In the genomic region with DNA sequence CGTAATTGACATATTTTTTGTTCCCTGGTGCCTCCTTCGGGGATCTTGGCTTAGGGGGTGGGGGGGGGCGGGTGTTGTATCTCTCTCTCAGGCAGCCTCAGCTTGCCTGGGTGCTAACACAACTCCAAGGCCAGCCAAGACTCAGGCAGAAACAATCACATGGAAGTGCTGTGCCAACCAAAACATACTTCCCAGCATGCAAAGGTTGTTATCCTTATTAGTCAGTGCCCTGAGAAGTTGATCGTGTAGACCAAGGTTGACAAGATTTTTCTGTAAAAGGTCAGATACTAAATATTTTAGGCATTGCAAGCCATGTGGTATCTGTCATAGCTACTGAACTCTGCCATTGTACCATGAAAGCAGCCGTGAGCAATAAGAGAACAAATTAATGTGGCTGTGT, we compare ENCODE assay signal across 25 mouse cellular contexts. TPM values are rescaled to one million over a fixed set of nuclear protein-coding genes. Genes with fewer than 3 reads are reported as not detected.
DNase-seq lines count a peak whose midpoint lies in the region; ATAC-seq and TF ChIP-seq lines count a peak whose summit lies in the region.
"Had no signal": no experiment of that assay in that cellular context is flagged by ENCODE, and none has a peak within 500 bp of the region (broad histone marks: within the 10 kb centered on the region; RNA-seq: fewer than 3 reads in every experiment).

No protein-coding gene starts in this region.

- TF ChIP-seq EP300 in stomach, postnatal 0 days (optimal IDR thresholded peaks at IDR 0.05), result no peak

- H3K27ac ChIP-seq in stomach, postnatal 0 days (replicated peaks), result no peak overlapping the region
- H3K27ac ChIP-seq in midbrain, embryonic 14.5 days (replicated peaks; ENCODE audit: low read depth, low read length), result no peak overlapping the region
- H3K27ac ChIP-seq in hindbrain, postnatal 0 days, result no peak overlapping the region
- H3K27ac ChIP-seq: embryonic facial prominence, embryonic 10.5 days; forebrain, embryonic 13.5 days; hindbrain, embryonic 10.5 days; macrophage; neural tube, embryonic 13.5 days had no signal

- H3K9me3 ChIP-seq in stomach, postnatal 0 days (ENCODE audit: control insufficient read depth, low read length), result no peaks in the 10 kb centered on the region
- no peaks in the 10 kb centered on the region for H3K9me3 ChIP-seq in midbrain, embryonic 14.5 days (ENCODE audit: control insufficient read depth, low read length)
- no peaks in the 10 kb centered on the region for H3K9me3 ChIP-seq in hindbrain, postnatal 0 days (ENCODE audit: low read length)
- H3K9me3 ChIP-seq: embryonic facial prominence, embryonic 10.5 days; forebrain, embryonic 13.5 days; hindbrain, embryonic 10.5 days; neural tube, embryonic 13.5 days had no signal

- no peak overlapping the region for H3K4me2 ChIP-seq in stomach, postnatal 0 days (replicated peaks; ENCODE audit: low read depth)
- H3K4me2 ChIP-seq in midbrain, embryonic 14.5 days (ENCODE audit: low read length), result no peak overlapping the region
- H3K4me2 ChIP-seq in hindbrain, postnatal 0 days (ENCODE audit: low read depth, low read length), result no peak overlapping the region
- H3K4me2 ChIP-seq: forebrain, embryonic 13.5 days; heart, embryonic 11.5 days; liver, embryonic 11.5 days; neural tube, embryonic 13.5 days had no signal

- H3K27me3 ChIP-seq in stomach, postnatal 0 days (ENCODE audit: control insufficient read depth, insufficient read depth, low read length), result no peaks in the 10 kb centered on the region
- no peaks in the 10 kb centered on the region for H3K27me3 ChIP-seq in midbrain, embryonic 14.5 days (ENCODE audit: control insufficient read depth, insufficient read depth, low read length)
- no peaks in the 10 kb centered on the region for H3K27me3 ChIP-seq in hindbrain, postnatal 0 days (ENCODE audit: insufficient read depth, low read length)
- H3K27me3 ChIP-seq: forebrain, embryonic 13.5 days; neural tube, embryonic 13.5 days had no signal

- peak; percentile 51 to 84 for DNase-seq in adrenal gland, adult (ENCODE audit: inconsistent age in 2 of 2, low spot score in 1 of 2)
- no peak for DNase-seq in adrenal gland, adult 18-20 months (ENCODE audit: low spot score in 2 of 2)
- DNase-seq in ovary, postnatal 36 days (ENCODE audit: low spot score), result peak; percentile 40
- DNase-seq in ovary, postnatal 14 days (ENCODE audit: low spot score), result no peak
- DNase-seq in adrenal gland, postnatal 25 days, result peak; percentile 23
- no peak for DNase-seq in stomach, postnatal 0 days (ENCODE audit: low spot score)
- DNase-seq in midbrain, embryonic 14.5 days, result no peak
- DNase-seq in hindbrain, postnatal 0 days (ENCODE audit: low spot score), result no peak
- DNase-seq: cerebellum, adult 11 months; cerebellum, adult 9-11 months; kidney, postnatal 10 days; liver, postnatal 0 days; thymus, postnatal 25 days had no signal

- H3K36me3 ChIP-seq in stomach, postnatal 0 days (ENCODE audit: control insufficient read depth, insufficient read depth, low read length), result no peaks in the 10 kb centered on the region
- no peaks in the 10 kb centered on the region for H3K36me3 ChIP-seq in midbrain, embryonic 14.5 days (ENCODE audit: control insufficient read depth, insufficient read depth, low read length)
- no peaks in the 10 kb centered on the region for H3K36me3 ChIP-seq in hindbrain, postnatal 0 days (ENCODE audit: insufficient read depth, low read length)
- H3K36me3 ChIP-seq: embryonic facial prominence, embryonic 10.5 days; hindbrain, embryonic 10.5 days; neural tube, embryonic 13.5 days had no signal

- WGBS in stomach, postnatal 0 days, result 65% methylated on average over 5 of the region's 5 CpGs
- WGBS in midbrain, embryonic 14.5 days, result 90% methylated on average over 5 of the region's 5 CpGs
- WGBS in hindbrain, postnatal 0 days, result 85% methylated on average over 5 of the region's 5 CpGs

- peak; percentile 45; the same call in 1 of the 2 replicates for ATAC-seq in stomach, postnatal 0 days (ENCODE audit: low FRiP score, low TSS enrichment)
- no peak for ATAC-seq in midbrain, embryonic 14.5 days (ENCODE audit: low FRiP score, low TSS enrichment)
- ATAC-seq in hindbrain, postnatal 0 days, result no peak
- ATAC-seq: forebrain, embryonic 13.5 days; hindbrain, embryonic 16.5 days; intestine, postnatal 0 days; lung, postnatal 0 days; midbrain, embryonic 16.5 days had no signal

- H3K4me1 ChIP-seq in stomach, postnatal 0 days (replicated peaks; ENCODE audit: control insufficient read depth, insufficient read depth), result no peaks in the 10 kb centered on the region
- no peaks in the 10 kb centered on the region for H3K4me1 ChIP-seq in midbrain, embryonic 14.5 days (ENCODE audit: control insufficient read depth, insufficient read depth, low read length)
- no peaks in the 10 kb centered on the region for H3K4me1 ChIP-seq in hindbrain, postnatal 0 days (ENCODE audit: insufficient read depth, low read length)
- H3K4me1 ChIP-seq: forebrain, embryonic 13.5 days; hindbrain, embryonic 10.5 days; neural tube, embryonic 13.5 days had no signal

- H3K9ac ChIP-seq in stomach, postnatal 0 days (ENCODE audit: low read length), result no peak overlapping the region
- no peak overlapping the region for H3K9ac ChIP-seq in midbrain, embryonic 14.5 days (replicated peaks; ENCODE audit: low read length)
- H3K9ac ChIP-seq in hindbrain, postnatal 0 days (replicated peaks; ENCODE audit: low read length), result no peak overlapping the region
- H3K9ac ChIP-seq: forebrain, embryonic 13.5 days; liver, postnatal 0 days; neural tube, embryonic 13.5 days had no signal

- TF ChIP-seq CTCF in stomach, postnatal 0 days (IDR thresholded peaks at IDR 0.05; ENCODE audit: low read depth), result no peak
- TF ChIP-seq CTCF in hindbrain, postnatal 0 days (IDR thresholded peaks at IDR 0.05; ENCODE audit: low read depth), result no peak

- H3K4me3 ChIP-seq in stomach, postnatal 0 days (ENCODE audit: low read depth, low read length), result no peak overlapping the region
- no peak overlapping the region for H3K4me3 ChIP-seq in midbrain, embryonic 14.5 days (replicated peaks; ENCODE audit: low read depth, low read length)
- no peak overlapping the region for H3K4me3 ChIP-seq in hindbrain, postnatal 0 days (ENCODE audit: low read length)
- H3K4me3 ChIP-seq: embryonic facial prominence, embryonic 10.5 days; forebrain, embryonic 13.5 days; hindbrain, embryonic 10.5 days; myocyte; neural tube, embryonic 13.5 days had no signal

RNA-seq across cellular contexts. Expression of a gene that starts 14.0 kb away (rescaled TPM):
- total RNA-seq in adrenal gland, adult 18-20 months (2021), result 10 to 100 TPM; 28.1 to 39.5 TPM
- 18.0 and 23.3 TPM in 2 replicates for total RNA-seq in adrenal gland, postnatal 25 days (2021)
- 5.5 and 6.9 TPM in 2 replicates for polyA plus RNA-seq in stomach, postnatal 0 days (2015; fragmentation: Nextera tagmentation; extraction: Ambion mirVana)
- polyA plus RNA-seq in midbrain, embryonic 14.5 days (2014; fragmentation: Nextera tagmentation; extraction: Ambion mirVana), result 0.18 and 9.2 TPM in 2 replicates
- 6.3 and 12.8 TPM in 2 replicates for total RNA-seq in hindbrain, postnatal 0 days (2014; rRNA removed)
- 6.2 and 6.5 TPM in 2 replicates for polyA plus RNA-seq in hindbrain, postnatal 0 days (2015; fragmentation: Nextera tagmentation; extraction: Ambion mirVana)

Comparison
In these comparisons a context has a peak if more than half of its experiments do, and no peak if none do; other contexts are left out.
1. DNase-seq: peak in adrenal gland, adult (2 of 2), ovary, postnatal 36 days (single experiment) and adrenal gland, postnatal 25 days (single experiment); none in adrenal gland, adult 18-20 months (0 of 2), ovary, postnatal 14 days (single experiment), stomach, postnatal 0 days (single experiment), midbrain, embryonic 14.5 days (single experiment) and hindbrain, postnatal 0 days (single experiment).